Mouse (Mus musculus): ENCODE data around the gene Tnxb. TPM values are rescaled to one million over a fixed set of nuclear protein-coding genes. Genes with fewer than 3 reads are reported as not detected.
"Not testable (repeated sequence)": the region's sequence is repeated elsewhere in the genome, so short reads cannot be mapped to it uniquely, and the experiment has no call there.

Tnxb gene
- total RNA-seq, 1 experiment from 2014 or later, result 25.4 TPM

DNA sequence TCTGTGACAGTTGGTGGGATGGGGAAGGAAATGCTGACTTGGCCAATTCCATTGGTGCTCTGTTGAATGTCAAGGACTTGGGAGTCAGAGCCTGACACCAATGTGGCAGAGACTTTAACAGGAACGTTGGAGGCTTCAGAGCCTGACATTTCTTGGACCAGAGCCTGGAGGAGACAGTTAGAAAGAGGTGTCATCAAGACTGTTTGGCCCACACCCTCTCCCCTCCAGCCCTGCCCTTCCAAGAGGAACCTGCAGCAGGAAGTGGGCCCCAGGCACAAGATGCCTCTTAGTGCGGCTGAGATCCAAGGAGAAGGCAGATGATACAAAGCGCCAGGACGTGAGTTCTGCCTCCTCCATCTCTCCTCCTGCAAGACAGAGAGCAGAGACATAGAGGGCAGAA is 69.9 kb downstream of the Tnxb start:
- DNase-seq, result peak; percentile 27

DNA sequence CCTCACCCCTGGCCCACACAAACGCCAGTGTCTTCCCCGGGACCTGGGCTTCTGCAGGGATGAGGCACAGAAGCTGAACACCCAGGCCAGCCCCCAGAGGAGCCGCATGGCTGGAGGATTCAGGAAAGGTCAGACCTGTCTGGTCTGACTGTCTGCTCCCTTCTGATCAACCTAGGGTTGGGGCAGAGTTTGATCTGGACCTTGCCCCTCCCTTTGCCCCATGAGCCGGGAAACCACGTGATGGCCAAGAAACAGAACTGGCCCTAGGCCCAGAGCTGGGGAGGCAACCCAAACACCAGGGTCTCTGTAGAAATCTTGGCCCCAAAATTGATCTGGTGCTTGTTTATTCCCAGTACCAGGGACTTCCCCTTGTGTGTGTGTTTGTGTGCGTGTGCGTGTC is 73.4 kb downstream of the Tnxb start, which contains the start of gene C4b:
TSS of gene C4b (minus strand) at position 164 of the 400 bp plus-strand sequence.
- no peak for DNase-seq

DNA sequence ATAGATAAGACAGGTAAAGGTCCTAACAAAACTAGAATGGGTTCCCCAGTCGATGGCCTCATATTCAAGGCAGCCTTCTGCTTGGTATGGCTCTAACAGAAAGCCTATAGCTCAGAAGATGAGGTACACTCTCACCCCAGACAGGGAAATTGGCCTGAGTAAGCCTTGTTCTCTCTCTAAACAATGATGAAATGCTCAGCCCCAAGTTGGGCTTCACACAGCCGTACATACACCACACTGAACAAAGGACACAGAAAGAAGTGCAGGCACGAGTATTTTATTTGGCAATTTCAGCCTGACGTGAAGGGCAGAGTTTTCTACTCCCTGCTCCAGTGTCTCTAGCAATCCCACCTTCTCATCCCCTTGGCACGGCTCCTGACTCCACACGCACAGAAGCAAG is 73.9 kb downstream of the Tnxb start:
- DNase-seq, result no peak

DNA sequence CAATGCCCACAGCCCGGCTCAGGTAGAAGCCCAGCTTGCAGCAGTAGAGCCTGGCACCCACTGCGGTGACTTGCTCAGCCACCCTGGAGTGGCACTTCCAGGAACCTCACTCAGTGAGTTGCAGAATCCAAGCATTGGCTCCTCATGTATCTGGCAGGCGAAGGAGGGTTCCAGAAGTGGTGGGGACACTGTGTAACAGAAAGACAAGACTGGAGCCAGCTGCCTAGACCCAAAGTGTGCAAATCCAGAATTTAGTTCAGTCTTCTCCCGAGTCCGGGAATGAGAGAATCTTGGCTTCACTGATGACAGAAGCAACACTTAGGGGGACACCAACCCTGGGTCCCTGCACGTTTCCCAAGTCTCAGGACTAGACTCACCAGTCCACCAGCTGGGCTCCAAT is 74.3 kb downstream of the Tnxb start:
- DNase-seq, result not testable (repeated sequence)

DNA sequence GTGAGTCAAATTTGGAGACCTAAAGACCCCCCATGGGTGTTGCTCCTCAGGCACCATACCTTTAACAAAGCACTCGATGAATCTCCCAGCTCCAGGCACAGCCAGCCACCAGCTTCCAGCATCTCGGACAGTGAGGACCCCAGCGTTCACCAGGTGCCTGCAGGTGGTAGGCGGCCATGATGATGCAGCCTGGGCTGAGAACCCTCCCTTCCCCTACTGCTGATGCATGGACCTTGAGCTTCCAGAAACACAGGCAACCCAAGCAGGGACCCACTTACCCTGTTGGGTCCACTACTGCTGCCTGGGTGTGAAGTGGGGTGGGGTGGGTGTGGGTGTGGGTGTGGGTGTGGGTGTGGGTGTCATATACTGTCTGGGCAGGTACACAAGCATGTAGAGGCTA is 74.8 kb downstream of the Tnxb start:
- DNase-seq, result not testable (repeated sequence)

DNA sequence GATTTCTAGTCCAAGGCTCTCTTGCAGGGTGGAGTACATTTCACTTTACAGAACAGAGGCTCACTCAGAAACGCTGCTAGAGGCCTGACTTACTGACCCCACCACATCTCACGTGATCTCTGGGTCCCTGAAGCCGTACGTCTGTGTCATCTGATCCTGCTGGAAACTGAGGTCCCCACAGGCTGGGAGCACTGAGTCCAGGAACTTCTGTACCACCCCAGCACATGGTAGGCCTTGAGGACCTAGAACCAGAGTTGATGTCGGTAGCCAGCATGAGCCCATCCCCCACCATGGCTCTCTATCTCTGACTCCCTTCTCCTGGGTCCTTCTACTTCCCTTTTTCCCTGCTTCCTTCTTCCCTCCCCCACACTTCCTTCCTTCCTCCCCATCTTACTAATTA is 76.2 kb downstream of the Tnxb start:
- no peak for DNase-seq

DNA sequence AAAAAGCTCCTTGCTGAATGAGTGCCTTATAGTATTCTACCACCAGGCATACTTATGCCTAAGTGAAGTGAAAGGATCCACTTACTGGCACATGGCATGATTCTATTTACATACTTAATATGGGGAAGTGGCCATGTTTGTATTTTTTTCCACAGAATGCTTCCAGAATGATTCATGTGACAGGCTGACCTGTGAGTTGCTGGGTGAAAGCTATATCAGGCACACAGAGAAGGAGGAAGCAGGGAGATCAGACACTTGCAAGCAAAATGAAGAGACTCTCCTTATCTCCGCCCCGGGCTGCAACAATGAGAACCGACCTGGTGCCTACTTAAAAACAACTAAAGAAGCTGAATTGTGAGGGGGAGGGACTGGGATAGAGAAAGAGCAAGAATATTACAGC is 91.1 kb downstream of the Tnxb start:
- no peak for DNase-seq

Other genes starting within 250 kb of the Tnxb start
- not detected in 2 replicates for gene Btnl4, start 193.2 kb upstream of the Tnxb start, total RNA-seq (2021)
- not detected in 2 replicates for gene Btnl6, start 153.2 kb upstream of the Tnxb start, total RNA-seq (2021)
- gene Notch4, start 106.3 kb upstream of the Tnxb start, total RNA-seq (2021), result 27.8 and 29.5 TPM in 2 replicates
- gene Gpsm3, start 80.7 kb upstream of the Tnxb start, total RNA-seq (2021), result 4.6 and 4.9 TPM in 2 replicates
- 36.4 and 51.6 TPM in 2 replicates for gene Pbx2, start 79.3 kb upstream of the Tnxb start, total RNA-seq (2021)
- gene Ager, start 72.7 kb upstream of the Tnxb start, total RNA-seq (2021), result 0.57 and 1.5 TPM in 2 replicates
- gene Rnf5, start 66.8 kb upstream of the Tnxb start, total RNA-seq (2021), result 79.3 and 91.3 TPM in 2 replicates
- gene Agpat1, start 66.3 kb upstream of the Tnxb start, total RNA-seq (2021), result 105 and 122 TPM in 2 replicates
- gene Egfl8, start 54.6 kb upstream of the Tnxb start, total RNA-seq (2021), result 3.0 and 3.8 TPM in 2 replicates
- gene Ppt2, start 42.0 kb upstream of the Tnxb start, total RNA-seq (2021), result 56.9 and 61.1 TPM in 2 replicates
- 10.8 and 13.5 TPM in 2 replicates for gene Prrt1, start 41.0 kb upstream of the Tnxb start, total RNA-seq (2021)
- 13.4 TPM in 2 replicates for gene Fkbpl, start 25.8 kb upstream of the Tnxb start, total RNA-seq (2021)
- 50.4 and 52.5 TPM in 2 replicates for gene Atf6b, start 23.4 kb upstream of the Tnxb start, total RNA-seq (2021)
- 134 and 138 TPM in 2 replicates for gene C4b, start 73.3 kb downstream of the Tnxb start, total RNA-seq (2021)
- 6,026 and 7,512 TPM in 2 replicates for gene Cyp21a1, start 134.0 kb downstream of the Tnxb start, total RNA-seq (2021)
- gene Stk19, start 166.4 kb downstream of the Tnxb start, total RNA-seq (2021), result 45.1 and 45.5 TPM in 2 replicates
- 54.8 and 65.0 TPM in 2 replicates for gene Dxo, start 166.5 kb downstream of the Tnxb start, total RNA-seq (2021)
- 69.2 and 79.3 TPM in 2 replicates for gene Skiv2l, start 179.7 kb downstream of the Tnxb start, total RNA-seq (2021)
- gene Nelfe, start 179.9 kb downstream of the Tnxb start, total RNA-seq (2021), result 57.9 and 61.6 TPM in 2 replicates
- gene Cfb, start 192.0 kb downstream of the Tnxb start, total RNA-seq (2021), result 6.5 and 18.6 TPM in 2 replicates
- 15.0 and 22.5 TPM in 2 replicates for gene Zbtb12, start 208.9 kb downstream of the Tnxb start, total RNA-seq (2021)
- gene Gm20547, start 211.5 kb downstream of the Tnxb start, total RNA-seq (2021), result not detected in 2 replicates
- gene C2, start 227.7 kb downstream of the Tnxb start, total RNA-seq (2021), result 71.7 and 86.4 TPM in 2 replicates
- 158 and 186 TPM in 2 replicates for gene Ehmt2, start 227.9 kb downstream of the Tnxb start, total RNA-seq (2021)
- 1.7 and 2.4 TPM in 2 replicates for gene Slc44a4, start 243.9 kb downstream of the Tnxb start, total RNA-seq (2021)

All from adrenal gland, postnatal 25 days (tissue).